Mouse (Mus musculus) CH12.LX (cell line): Measurements from ENCODE around the gene Ptpn5.

Source experiments
- CHD1 ChIP-seq: IDR thresholded peaks from 2 replicates; pipeline ENCODE4 v1.6.1; 2012; ENCODE audit warnings: low read depth, low read length, improper control_type of control experiment, inconsistent platforms
- CTCF ChIP-seq, 2 experiments: IDR thresholded peaks in 1 of 2; conservative IDR thresholded peaks in 1 of 2; 2 replicates each; pipeline ENCODE4 v1.5.1; 2011 to 2012; ENCODE audit warnings: low read depth in 2 of 2, low read length in 2 of 2, improper control_type of control experiment in 1 of 2, inconsistent platforms in 1 of 2, mild to moderate bottlenecking in 1 of 2, moderate library complexity in 1 of 2
- ELF1 ChIP-seq: IDR thresholded peaks from 2 replicates; pipeline ENCODE4 v1.6.1; 2014; ENCODE audit warnings: low read depth, mild to moderate bottlenecking, inconsistent platforms, low read length, improper control_type of control experiment
- EP300 ChIP-seq: IDR thresholded peaks from 2 replicates; pipeline ENCODE4 v1.6.1; 2011; ENCODE audit warnings: low read length, improper control_type of control experiment
- HCFC1 ChIP-seq: IDR thresholded peaks from 2 replicates; pipeline ENCODE4 v1.6.1; 2012; ENCODE audit warnings: low read depth, mild to moderate bottlenecking, inconsistent platforms, low read length, improper control_type of control experiment
- JUND ChIP-seq: conservative IDR thresholded peaks from 2 replicates; pipeline ENCODE4 v1.6.1; 2011; ENCODE audit warnings: low read depth, low read length, improper control_type of control experiment
- MAX ChIP-seq: IDR thresholded peaks from 2 replicates; pipeline ENCODE4 v1.6.1; 2011; ENCODE audit warnings: low read length, improper control_type of control experiment
- MAZ ChIP-seq: IDR thresholded peaks from 2 replicates; pipeline ENCODE4 v1.6.1; 2012; ENCODE audit warnings: low read depth, mild to moderate bottlenecking, inconsistent platforms, low read length, improper control_type of control experiment, moderate library complexity
- POLR2A ChIP-seq: IDR thresholded peaks from 2 replicates; pipeline ENCODE4 v1.6.1; 2011; ENCODE audit warnings: low read depth, mild to moderate bottlenecking, improper control_type of control experiment, low read length
- RCOR1 ChIP-seq: conservative IDR thresholded peaks from 2 replicates; pipeline ENCODE4 v1.6.1; 2012; ENCODE audit warnings: low read depth, mild to moderate bottlenecking, inconsistent platforms, low read length, improper control_type of control experiment
- SIN3A ChIP-seq: IDR thresholded peaks from 2 replicates; pipeline ENCODE4 v1.6.1; 2012; ENCODE audit warnings: low read length, improper control_type of control experiment, inconsistent platforms
- TCF12 ChIP-seq: IDR thresholded peaks from 2 replicates; pipeline ENCODE4 v1.6.1; 2014; ENCODE audit warnings: low read depth, mild to moderate bottlenecking, inconsistent platforms, low read length, improper control_type of control experiment
- USF2 ChIP-seq: conservative IDR thresholded peaks from 2 replicates; pipeline ENCODE4 v1.6.1; 2011; ENCODE audit warnings: low read depth, low read length, improper control_type of control experiment
- ZNF384 ChIP-seq: IDR thresholded peaks from 2 replicates; pipeline ENCODE4 v1.6.1; 2012; ENCODE audit warnings: low read depth, low read length, improper control_type of control experiment, inconsistent platforms

DNA sequence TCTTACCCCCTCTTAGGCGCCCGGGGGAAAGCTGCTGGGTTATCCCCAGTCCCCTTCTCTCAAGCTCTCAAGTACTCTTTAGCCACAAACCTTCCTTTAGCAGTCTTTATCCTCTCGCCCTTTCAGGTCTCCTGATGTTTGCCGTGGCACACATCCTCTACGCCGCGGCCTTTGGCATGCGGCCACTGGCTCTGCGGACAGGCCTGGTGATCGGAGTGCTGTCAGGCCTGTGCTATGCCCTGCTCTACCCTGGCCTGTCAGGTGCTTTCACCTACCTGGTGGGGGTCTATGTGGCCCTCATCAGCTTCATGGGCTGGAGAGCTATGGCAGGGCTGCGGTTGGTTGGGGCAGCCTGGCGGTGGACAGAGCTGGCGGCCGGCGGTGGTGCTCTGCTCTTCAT is 80.2 kb downstream of the Ptpn5 start:
- no peak for TF ChIP-seq HCFC1
- no peak for TF ChIP-seq TCF12
- no peak for TF ChIP-seq EP300
- TF ChIP-seq MAX = no peak
- no peak for TF ChIP-seq CTCF (conservative IDR thresholded peaks at IDR 0.05 in 1 of 2, IDR thresholded peaks at IDR 0.05 in 1 of 2; ENCODE audit: low read depth in 2 of 2, low read length in 2 of 2)
- TF ChIP-seq ZNF384 = no peak
- TF ChIP-seq JUND = no peak
- no peak for TF ChIP-seq MAZ
- no peak for TF ChIP-seq USF2
- no peak for TF ChIP-seq POLR2A
- TF ChIP-seq SIN3A = no peak
- no peak for TF ChIP-seq CHD1
- no peak for TF ChIP-seq ELF1
- TF ChIP-seq RCOR1 = no peak
